Mouse (Mus musculus): ENCODE measurements around the gene Agap1.

- no peak for TF ChIP-seq TBP (IDR thresholded peaks at IDR 0.05; ENCODE audit: low read depth, low read length)
- TF ChIP-seq CHD2 (IDR thresholded peaks at IDR 0.05; ENCODE audit: low read length): no peak
- no peak for TF ChIP-seq MAZ (IDR thresholded peaks at IDR 0.05; ENCODE audit: low read depth, low read length)
- TF ChIP-seq EP300 (IDR thresholded peaks at IDR 0.05; ENCODE audit: low read depth in 1 of 2, low read length in 2 of 2): no peak
- TF ChIP-seq ZC3H11A (IDR thresholded peaks at IDR 0.05; ENCODE audit: low read depth, low read length): no peak
- TF ChIP-seq USF2 (IDR thresholded peaks at IDR 0.05; ENCODE audit: borderline replicate concordance in 1 of 2, insufficient read depth in 1 of 2, low read depth in 1 of 2, low read length in 2 of 2): no peak
Measured at GRCm38 (mm10) chr1:89757545-89757944, 302.9 kb downstream of the Agap1 start.

Data from MEL (cell line).